Mouse (Mus musculus) thymus, adult 2 months (tissue): ENCODE measurements around the gene Rab40c. TPM values are rescaled to one million over a fixed set of nuclear protein-coding genes. Genes with fewer than 3 reads are reported as not detected.

Experiments used
- DNase-seq: peaks from one replicate; pipeline ENCODE4 v3.0.0; 2021
- H3K27ac ChIP-seq: fragments of 200-500 bp; 2 replicates; pipeline ENCODE4 v1.5.1; 2012; ENCODE audit warnings: low read length, control low read depth; ENCODE audit not compliant: control insufficient read depth, insufficient read depth
- H3K27me3 ChIP-seq: fragments of 200-500 bp; 2 replicates; pipeline ENCODE4 v1.6.1; 2012; ENCODE audit warnings: mild to moderate bottlenecking, low read length, moderate library complexity, mixed read lengths; ENCODE audit not compliant: control insufficient read depth, insufficient read depth
- H3K36me3 ChIP-seq: fragments of 200-500 bp; 2 replicates; pipeline ENCODE4 v1.6.1; 2012; ENCODE audit warnings: mild to moderate bottlenecking, low read length, moderate library complexity; ENCODE audit not compliant: control insufficient read depth, insufficient read depth
- H3K4me1 ChIP-seq: fragments of 200-500 bp; replicated peaks from 2 replicates; pipeline ENCODE4 v1.6.1; 2012; ENCODE audit warnings: low read length; ENCODE audit not compliant: control insufficient read depth, insufficient read depth
- H3K4me3 ChIP-seq: fragments of 200-500 bp; 2 replicates; pipeline ENCODE4 v1.5.1; 2012; ENCODE audit warnings: mild to moderate bottlenecking, low read length, control low read depth, moderate library complexity; ENCODE audit not compliant: control insufficient read depth, insufficient read depth
- CTCF ChIP-seq: fragments of 200-500 bp; IDR thresholded peaks from 2 replicates; pipeline ENCODE4 v1.5.1; 2012; ENCODE audit warnings: mild to moderate bottlenecking, control low read depth, low read length, moderate library complexity, borderline replicate concordance; ENCODE audit not compliant: control insufficient read depth, poor library complexity, insufficient read depth; ENCODE audit errors: extremely low read depth
- POLR2A ChIP-seq: fragments of 200-500 bp; IDR thresholded peaks from 2 replicates; pipeline ENCODE4 v1.6.1; 2012; ENCODE audit warnings: mild to moderate bottlenecking, low read length, control low read depth, moderate library complexity; ENCODE audit not compliant: control insufficient read depth, poor library complexity, insufficient read depth; ENCODE audit errors: extremely low read depth
- WGBS: fragments of 180-500 bp; shearing (Covaris S2); methylation state at CpG from one replicate; pipeline ENCODE4 v1.1.7; 2018; 5-methylcytosine and 5-hydroxymethylcytosine counted together
- polyA plus RNA-seq: library from polyadenylated mRNA; depleted of rRNA; stranded (reverse); fragments of >200 nt; gene quantifications from 2 replicates; pipeline ENCODE4 v1.2.3, GENCODE M21; 2012

The Rab40c gene
- polyA plus RNA-seq, 1 experiment: 57.6 TPM

GRCm38 (mm10) chr17:25900193-25900592, 19.3 kb downstream of the Rab40c start:
- no peak for DNase-seq
- Histone ChIP-seq H3K27ac (no peak overlapping the region), H3K4me3 (no peak overlapping the region), H3K27me3 (no peaks in the 10 kb centered on the region), H3K36me3 (no peaks in the 10 kb centered on the region), H3K4me1 (no peaks in the 10 kb centered on the region)
- TF ChIP-seq CTCF (no peak), POLR2A (no peak)
- 100% methylated on average over 1 of the region's 1 CpGs for WGBS

GRCm38 (mm10) chr17:25895891-25896290, 23.6 kb downstream of the Rab40c start:
- no peak for DNase-seq
- whole genome bisulfite sequencing: 89% methylated on average over 12 of the region's 12 CpGs
- H3K4me1 ChIP-seq: no peaks in the 10 kb centered on the region
- H3K36me3 ChIP-seq: no peaks in the 10 kb centered on the region
- no peak overlapping the region for H3K4me3 ChIP-seq
- no peak for TF ChIP-seq POLR2A
- TF ChIP-seq CTCF: no peak
- H3K27me3 ChIP-seq: no peaks in the 10 kb centered on the region
- no peak overlapping the region for H3K27ac ChIP-seq

GRCm38 (mm10) chr17:25895415-25895814, 24.1 kb downstream of the Rab40c start:
- Histone ChIP-seq H3K36me3 (no peaks in the 10 kb centered on the region), H3K4me3 (no peak overlapping the region), H3K27me3 (no peaks in the 10 kb centered on the region), H3K4me1 (no peaks in the 10 kb centered on the region), H3K27ac (no peak overlapping the region)
- WGBS: 74% methylated on average over 2 of the region's 2 CpGs
- no peak for DNase-seq
- no peak for TF ChIP-seq CTCF
- no peak for TF ChIP-seq POLR2A

GRCm38 (mm10) chr17:25893975-25894617, 25.4 kb downstream of the Rab40c start:
- peak; percentile 73 for DNase-seq
- no peak for TF ChIP-seq POLR2A
- peak; percentile 80; the same call in 1 of the 2 replicates for TF ChIP-seq CTCF
- H3K4me3 ChIP-seq: no peak overlapping the region
- H3K4me1 ChIP-seq: no peaks in the 10 kb centered on the region
- 41% methylated on average over 2 of the region's 2 CpGs for WGBS
- H3K27me3 ChIP-seq: no peaks in the 10 kb centered on the region
- H3K27ac ChIP-seq: no peak overlapping the region
- H3K36me3 ChIP-seq: no peaks in the 10 kb centered on the region

GRCm38 (mm10) chr17:25888837-25889236, 30.7 kb downstream of the Rab40c start:
- WGBS: 93% methylated on average over 3 of the region's 3 CpGs
- Histone ChIP-seq H3K27me3 (no peaks in the 10 kb centered on the region), H3K36me3 (peaks cover 3% of the 10 kb centered on the region; the same call in 1 of the 2 replicates), H3K4me1 (no peaks in the 10 kb centered on the region), H3K27ac (no peak overlapping the region), H3K4me3 (no peak overlapping the region)
- DNase-seq: no peak
- TF ChIP-seq CTCF (no peak), POLR2A (no peak)

GRCm38 (mm10) chr17:25887467-25887866, 32.1 kb downstream of the Rab40c start:
- DNase-seq: no peak
- Histone ChIP-seq H3K27me3 (no peaks in the 10 kb centered on the region), H3K36me3 (peaks cover 3% of the 10 kb centered on the region; the same call in 1 of the 2 replicates), H3K4me3 (no peak overlapping the region), H3K4me1 (no peaks in the 10 kb centered on the region), H3K27ac (no peak overlapping the region)
- no peak for TF ChIP-seq POLR2A
- no peak for TF ChIP-seq CTCF
- WGBS: 93% methylated on average over 10 of the region's 10 CpGs
